Mouse (Mus musculus) heart, embryonic 14.5 days (tissue): ENCODE measurements at regions not wholly inside any gene's neighbourhood (a gene's known extent, or its start where the extent isn't known, plus 50 kb on each side); places are given as distances from the start of the nearest gene placed in this dataset.

Experiments
- ATAC-seq: fragments of 200-750 bp; cut with Nextera tagmentation; 2 replicates; pipeline ENCODE4 v1.8.0; 2017; ENCODE audit warnings: low read depth, moderate TSS enrichment; ENCODE audit not compliant: insufficient number of reproducible peaks, insufficient read depth, low FRiP score
- H3K27ac ChIP-seq, 2 experiments: fragments of 200-500 bp in 1 of 2; fragments of 300-500 bp in 1 of 2; sonication (generic) in 1 of 2; replicated peaks in 1 of 2; 2 replicates each; pipeline ENCODE4 v1.5.1; 2012 to 2014; ENCODE audit warnings: low read depth in 2 of 2, low read length in 2 of 2, control low read depth in 1 of 2, mild to moderate bottlenecking in 1 of 2, mixed read lengths in 1 of 2; ENCODE audit not compliant: control insufficient read depth in 1 of 2, insufficient read depth in 1 of 2
- H3K27me3 ChIP-seq: fragments of 300-500 bp; sonication (generic); 2 replicates; pipeline ENCODE4 v1.6.1; 2014; ENCODE audit warnings: mild to moderate bottlenecking, low read length, control low read depth; ENCODE audit not compliant: control insufficient read depth, insufficient read depth
- H3K36me3 ChIP-seq: fragments of 300-500 bp; sonication (generic); 2 replicates; pipeline ENCODE4 v1.6.1; 2014; ENCODE audit warnings: mild to moderate bottlenecking, control low read depth, low read length, mixed read lengths; ENCODE audit not compliant: control insufficient read depth, insufficient read depth
- H3K4me1 ChIP-seq, 2 experiments: fragments of 200-500 bp in 1 of 2; fragments of 300-500 bp in 1 of 2; sonication (generic) in 1 of 2; 2 replicates each; pipeline ENCODE4 v1.6.1; 2012 to 2014; ENCODE audit warnings: low read length in 2 of 2, control low read depth in 1 of 2, mixed read lengths in 1 of 2; ENCODE audit not compliant: control insufficient read depth in 2 of 2, insufficient read depth in 2 of 2
- H3K4me2 ChIP-seq: fragments of 300-500 bp; sonication (generic); 2 replicates; pipeline ENCODE4 v1.6.1; 2014; ENCODE audit warnings: mild to moderate bottlenecking, low read length
- H3K4me3 ChIP-seq, 2 experiments: fragments of 200-500 bp in 1 of 2; fragments of 300-500 bp in 1 of 2; sonication (generic) in 1 of 2; 2 replicates each; pipeline ENCODE4 v1.5.1; 2012 to 2014; ENCODE audit warnings: low read length in 2 of 2, mild to moderate bottlenecking in 2 of 2, control low read depth in 1 of 2, low read depth in 1 of 2, moderate library complexity in 1 of 2; ENCODE audit not compliant: control insufficient read depth in 1 of 2, insufficient read depth in 1 of 2
- H3K9ac ChIP-seq: fragments of 300-500 bp; sonication (generic); 2 replicates; pipeline ENCODE4 v1.6.1; 2014; ENCODE audit warnings: mild to moderate bottlenecking, low read length
- H3K9me3 ChIP-seq: fragments of 300-500 bp; sonication (generic); 2 replicates; pipeline ENCODE4 v1.6.1; 2016; ENCODE audit warnings: low read length, control low read depth; ENCODE audit not compliant: control insufficient read depth
- WGBS: fragments of 180-500 bp; shearing (Covaris S2); extraction: QIAGEN DNeasy Blood & Tissue Kit; methylation state at CpG from one replicate; pipeline ENCODE4 v1.1.7; 2014; 5-methylcytosine and 5-hydroxymethylcytosine counted together

GRCm38 (mm10) chr11:31748275-31748815, 76.7 kb upstream of the Bod1 start:
- no peaks in the 10 kb centered on the region for H3K36me3 ChIP-seq
- H3K4me2 ChIP-seq = no peak overlapping the region
- WGBS = 61% methylated on average over 5 of the region's 5 CpGs
- H3K4me1 ChIP-seq = no peaks in the 10 kb centered on the region; a peak in 1 of 4 replicates
- no peaks in the 10 kb centered on the region for H3K27me3 ChIP-seq
- H3K4me3 ChIP-seq = no peak overlapping the region
- H3K9ac ChIP-seq = no peak overlapping the region
- H3K9me3 ChIP-seq = no peaks in the 10 kb centered on the region
- H3K27ac ChIP-seq = peak overlapping the region; percentile 20 to 22; a peak in 1 of 4 replicates
- ATAC-seq = no peak

DNA sequence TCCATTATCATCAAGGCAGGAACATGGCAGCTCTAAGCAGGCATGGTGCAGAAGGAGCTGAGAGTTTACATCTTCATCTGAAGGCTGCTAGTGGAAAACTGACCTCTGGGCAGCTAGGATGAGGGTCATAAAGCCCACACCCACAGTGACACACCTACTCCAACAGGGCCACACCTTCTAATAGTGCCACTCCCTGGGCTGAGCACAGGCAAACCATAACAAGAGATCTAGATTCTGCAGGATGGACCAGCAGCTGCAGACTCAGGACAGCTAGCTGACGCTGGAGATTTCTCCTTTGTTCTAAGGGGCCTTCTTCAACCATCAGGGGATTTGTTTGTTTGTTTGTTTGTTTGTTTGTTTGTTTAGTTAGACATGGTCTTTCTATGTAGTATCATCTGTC, 79.6 kb upstream of the Bod1 start:
- H3K9me3 ChIP-seq = no peaks in the 10 kb centered on the region
- 79% methylated on average over 1 of the region's 1 CpGs for WGBS
- no peak overlapping the region for H3K9ac ChIP-seq
- no peak overlapping the region for H3K4me2 ChIP-seq
- H3K4me1 ChIP-seq = no peaks in the 10 kb centered on the region; a peak in 1 of 4 replicates
- H3K27ac ChIP-seq = no peak overlapping the region
- H3K4me3 ChIP-seq = no peak overlapping the region
- H3K27me3 ChIP-seq = no peaks in the 10 kb centered on the region
- ATAC-seq = no peak
- no peaks in the 10 kb centered on the region for H3K36me3 ChIP-seq

GRCm38 (mm10) chr11:31753211-31753610, 81.5 kb upstream of the Bod1 start:
- H3K36me3 ChIP-seq = no peaks in the 10 kb centered on the region
- H3K4me2 ChIP-seq = no peak overlapping the region
- H3K4me3 ChIP-seq = no peak overlapping the region
- no peaks in the 10 kb centered on the region for H3K27me3 ChIP-seq
- no peak for ATAC-seq
- H3K27ac ChIP-seq = no peak overlapping the region
- WGBS = 80% methylated on average over 3 of the region's 3 CpGs
- no peak overlapping the region for H3K9ac ChIP-seq
- no peaks in the 10 kb centered on the region for H3K9me3 ChIP-seq
- no peaks in the 10 kb centered on the region; a peak in 1 of 4 replicates for H3K4me1 ChIP-seq

GRCm38 (mm10) chr11:31753711-31754161, 82.1 kb upstream of the Bod1 start:
- Histone ChIP-seq H3K4me1 (no peaks in the 10 kb centered on the region; a peak in 1 of 4 replicates), H3K27me3 (no peaks in the 10 kb centered on the region), H3K4me3 (no peak overlapping the region), H3K9me3 (no peaks in the 10 kb centered on the region), H3K36me3 (no peaks in the 10 kb centered on the region), H3K27ac (no peak overlapping the region), H3K4me2 (no peak overlapping the region), H3K9ac (no peak overlapping the region)
- ATAC-seq = no peak
- WGBS = 42% methylated on average over 5 of the region's 5 CpGs

DNA sequence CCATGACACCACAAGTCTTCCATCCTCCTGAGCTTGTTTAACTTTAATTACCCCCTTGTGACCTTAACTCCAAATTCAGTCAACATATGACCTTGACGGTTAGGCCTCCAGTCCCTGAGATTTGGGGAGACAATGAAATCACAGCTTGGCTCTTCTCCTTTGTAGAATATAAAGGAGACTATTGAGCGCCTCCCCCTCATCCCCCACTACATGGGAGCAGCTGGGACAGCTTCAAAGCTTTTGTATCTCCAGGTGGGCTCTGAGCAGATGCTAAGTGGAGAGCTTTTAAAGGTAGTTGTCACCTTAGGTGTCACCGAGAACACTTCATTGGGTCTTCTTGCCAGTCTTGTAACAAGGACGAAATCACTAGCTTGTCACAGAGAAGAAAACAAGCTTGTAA, 82.7 kb upstream of the Bod1 start:
- Histone ChIP-seq H3K36me3 (no peaks in the 10 kb centered on the region), H3K27ac (no peak overlapping the region), H3K4me3 (no peak overlapping the region), H3K9ac (no peak overlapping the region), H3K4me2 (no peak overlapping the region), H3K9me3 (no peaks in the 10 kb centered on the region), H3K27me3 (no peaks in the 10 kb centered on the region), H3K4me1 (no peaks in the 10 kb centered on the region; a peak in 1 of 4 replicates)
- no peak for ATAC-seq
- 61% methylated on average over 4 of the region's 4 CpGs for WGBS

DNA sequence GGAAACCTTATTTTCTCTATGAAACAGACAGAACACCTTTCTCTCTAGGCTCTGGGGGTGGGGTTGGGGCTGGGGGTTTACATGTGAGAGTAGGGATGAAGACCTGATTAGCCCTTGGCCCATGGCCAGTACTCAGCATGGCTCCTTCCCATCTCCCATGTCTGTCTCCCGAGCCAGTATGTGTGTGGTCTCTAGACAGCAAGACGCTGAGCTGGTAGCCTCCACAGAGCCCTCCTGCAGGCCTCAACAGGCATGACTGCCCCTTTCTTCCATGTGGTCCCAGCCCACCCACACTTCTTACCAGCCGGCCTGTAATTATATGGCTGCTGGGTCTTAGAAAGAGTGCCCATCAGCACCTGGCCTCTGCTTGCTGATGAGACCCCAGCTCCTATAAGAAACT, 84.2 kb upstream of the Bod1 start:
- Histone ChIP-seq H3K4me2 (no peak overlapping the region), H3K9me3 (no peaks in the 10 kb centered on the region), H3K4me1 (peaks cover 9 to 11% of the 10 kb centered on the region in 2 experiments), H3K27me3 (no peaks in the 10 kb centered on the region), H3K27ac (no peak overlapping the region), H3K9ac (no peak overlapping the region), H3K36me3 (no peaks in the 10 kb centered on the region), H3K4me3 (no peak overlapping the region)
- ATAC-seq = no peak
- 60% methylated on average over 3 of the region's 3 CpGs for WGBS

DNA sequence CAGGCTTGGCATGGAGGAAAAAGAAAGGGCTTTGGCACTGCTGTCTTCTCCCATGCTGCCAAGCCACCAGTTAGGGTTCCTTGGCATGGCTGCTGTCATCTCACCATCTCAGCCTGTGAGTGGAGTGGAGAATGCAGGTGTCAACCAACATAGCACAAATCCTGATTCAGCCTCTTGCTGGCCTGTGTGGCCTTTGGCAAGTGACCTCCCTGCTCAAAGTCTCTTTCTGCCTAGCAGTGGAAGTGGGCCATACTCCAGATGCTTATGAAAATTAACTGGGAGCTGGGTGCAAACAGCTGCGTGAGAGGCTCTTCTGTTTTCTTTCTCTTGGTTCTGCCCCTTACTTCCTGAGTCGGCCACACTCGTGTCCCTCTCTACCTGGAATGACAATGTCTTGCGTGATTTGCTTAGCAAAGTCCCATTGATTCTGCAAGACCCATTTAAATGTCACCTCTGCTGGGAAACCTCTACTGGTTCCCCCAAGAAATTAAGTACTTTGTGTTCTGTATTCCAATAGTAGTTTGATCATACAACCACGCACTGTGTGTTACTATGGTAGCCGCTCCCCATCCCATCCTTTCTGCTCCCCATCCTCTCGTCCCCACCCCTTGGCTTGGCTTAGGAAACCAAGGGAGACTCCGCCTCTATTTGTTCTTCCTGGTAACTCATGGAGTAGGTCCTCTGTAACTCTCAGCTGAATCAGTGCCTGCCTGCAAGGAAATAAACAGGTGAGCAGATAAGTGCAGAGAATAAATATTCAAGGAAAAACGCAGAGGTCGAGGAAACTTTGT, 84.9 kb upstream of the Bod1 start:
- Histone ChIP-seq H3K4me3 (no peak overlapping the region), H3K4me1 (peaks cover 9 to 11% of the 10 kb centered on the region in 2 experiments), H3K9me3 (no peaks in the 10 kb centered on the region), H3K4me2 (no peak overlapping the region), H3K27ac (no peak overlapping the region), H3K36me3 (no peaks in the 10 kb centered on the region), H3K27me3 (no peaks in the 10 kb centered on the region), H3K9ac (no peak overlapping the region)
- ATAC-seq = no peak
- 77% methylated on average over 10 of the region's 10 CpGs for WGBS
